Mouse (Mus musculus): Measurements from ENCODE around the gene Olfr1049. TPM values are rescaled to one million over a fixed set of nuclear protein-coding genes. Genes with fewer than 3 reads are reported as not detected.
"Not testable (repeated sequence)": the region's sequence is repeated elsewhere in the genome, so short reads cannot be mapped to it uniquely, and the experiment has no call there.

Olfr1049 gene
- total RNA-seq (2021) (not detected), polyA plus RNA-seq (2012; rRNA removed) (not detected in 2 replicates)
- long read RNA-seq: 0 reads

- DNase-seq: not testable (repeated sequence)
These were observed at the start of gene Olfr1049 for GRCm38 (mm10) chr2:86258228-86258627. TSS of gene Olfr1049 (minus strand) at chr2:86258328.

DNA sequence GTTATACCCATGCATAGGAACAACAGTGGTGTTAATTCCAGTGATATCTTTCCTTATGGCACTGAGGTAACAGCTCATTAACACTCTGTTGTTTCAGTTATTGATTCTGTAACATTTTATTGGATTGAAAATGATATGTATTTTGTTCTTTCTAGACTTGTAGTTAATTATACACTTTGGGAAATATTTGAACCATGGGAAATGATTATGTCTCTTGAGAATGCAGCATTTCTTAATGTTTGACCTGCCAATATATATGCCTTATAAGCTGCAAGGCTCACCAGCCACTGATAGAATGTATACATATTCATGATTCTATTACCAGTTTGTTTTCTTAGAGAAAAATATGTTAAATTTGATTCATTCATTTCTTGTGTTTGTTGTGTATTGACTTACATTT, 34.0 kb upstream of the Olfr1049 start, which contains the start of gene Olfr1052:
TSS of gene Olfr1052 (plus strand) at position 301 of the 400 bp plus-strand sequence.
- no peak for DNase-seq

DNA sequence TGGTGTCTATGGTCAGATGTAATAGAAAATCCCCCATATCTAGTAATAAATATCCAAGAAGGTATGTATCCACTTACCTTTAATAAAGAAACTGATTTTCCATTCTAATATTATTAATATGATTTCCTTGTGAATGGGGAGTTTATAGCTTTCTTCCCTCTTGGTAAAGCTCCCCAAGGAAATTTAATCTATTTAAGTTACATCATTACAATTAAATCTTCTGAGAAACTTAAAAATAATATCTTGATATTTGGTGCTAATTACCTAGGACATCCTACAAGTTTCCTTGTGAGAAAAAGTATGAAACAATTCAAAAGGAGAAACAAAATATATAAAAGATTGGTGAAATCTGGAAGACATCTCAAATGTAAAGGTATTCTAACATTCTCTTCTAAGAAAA, 20.9 kb upstream of the Olfr1049 start, which contains the start of gene Olfr1051:
TSS of gene Olfr1051 (minus strand) at position 101 of the 400 bp plus-strand sequence.
- not testable (repeated sequence) for DNase-seq

GRCm38 (mm10) chr2:86240189-86240588, 17.9 kb downstream of the Olfr1049 start, which contains the start of gene Olfr1048:
TSS of gene Olfr1048 (minus strand) at chr2:86240289.
- no peak for DNase-seq

DNA sequence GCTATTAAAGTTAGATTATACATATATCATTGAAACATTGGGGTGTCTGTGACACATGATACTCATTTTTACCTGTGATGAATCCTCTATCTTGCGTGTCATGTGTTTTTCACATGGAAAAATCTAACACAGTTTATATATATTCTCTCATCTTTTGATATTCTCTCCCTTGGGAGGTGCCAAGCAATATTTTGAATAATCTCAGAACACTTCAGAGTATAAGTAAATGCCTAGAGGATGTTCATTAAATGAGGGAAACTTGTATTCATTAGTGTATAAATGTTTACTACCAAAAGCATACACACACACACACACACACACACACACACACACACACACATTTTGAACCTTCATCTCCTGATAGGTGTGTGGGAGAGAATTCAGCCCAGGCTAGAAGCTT, 26.8 kb downstream of the Olfr1049 start, which contains the start of gene Olfr1047:
TSS of gene Olfr1047 (minus strand) at position 101 of the 400 bp plus-strand sequence.
- DNase-seq: no peak

DNA sequence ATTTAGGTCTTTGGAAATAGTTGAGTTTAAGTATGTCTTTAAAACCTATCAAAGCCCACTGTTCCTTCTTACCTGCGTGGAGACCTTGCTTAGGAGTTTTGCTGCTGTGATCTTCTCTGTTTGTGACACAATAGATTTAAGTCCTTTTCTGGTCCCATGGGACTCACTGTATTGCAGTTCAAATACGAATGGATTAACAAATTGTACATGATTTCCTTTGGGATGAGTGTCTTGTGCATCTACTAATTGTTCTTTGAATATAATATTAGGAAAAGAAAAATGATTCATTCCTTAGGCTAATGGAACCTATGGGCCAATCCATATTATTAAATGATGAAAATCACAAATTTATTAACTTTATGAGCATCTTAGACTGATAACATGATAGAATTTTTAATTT, 38.9 kb downstream of the Olfr1049 start, which contains the start of gene Olfr1046:
TSS of gene Olfr1046 (minus strand) at position 101 of the 400 bp plus-strand sequence.
- no peak for DNase-seq

Other genes with a start within 250 kb of the Olfr1049 start
- 1 to 10 TPM; 3.4 to 4.4 TPM for gene Olfr1033, start 237.7 kb downstream of the Olfr1049 start, total RNA-seq (2021)
- 0.19 and 0.42 TPM in 2 replicates for gene Olfr1033, start 237.7 kb downstream of the Olfr1049 start, polyA plus RNA-seq (2012; rRNA removed)
- gene Olfr1034, start 212.5 kb downstream of the Olfr1049 start, total RNA-seq (2021): under 1 TPM; 0.10 to 0.52 TPM
- 0.07 TPM in 2 replicates for gene Olfr1034, start 212.5 kb downstream of the Olfr1049 start, polyA plus RNA-seq (2012; rRNA removed)
- not detected for gene Olfr1036, start 184.3 kb downstream of the Olfr1049 start, total RNA-seq (2021)
- not detected in 2 replicates for gene Olfr1036, start 184.3 kb downstream of the Olfr1049 start, polyA plus RNA-seq (2012; rRNA removed)
- not detected for gene Olfr1037, start 170.9 kb downstream of the Olfr1049 start, total RNA-seq (2021)
- not detected in 2 replicates for gene Olfr1037, start 170.9 kb downstream of the Olfr1049 start, polyA plus RNA-seq (2012; rRNA removed)
- gene Olfr1039, start 122.4 kb downstream of the Olfr1049 start, total RNA-seq (2021): not detected
- not detected in 2 replicates for gene Olfr1039, start 122.4 kb downstream of the Olfr1049 start, polyA plus RNA-seq (2012; rRNA removed)
- gene Olfr1040, start 111.6 kb downstream of the Olfr1049 start, total RNA-seq (2021): not detected
- not detected in 2 replicates for gene Olfr1040, start 111.6 kb downstream of the Olfr1049 start, polyA plus RNA-seq (2012; rRNA removed)
- not detected for gene Olfr1042, start 96.5 kb downstream of the Olfr1049 start, total RNA-seq (2021)
- gene Olfr1042, start 96.5 kb downstream of the Olfr1049 start, polyA plus RNA-seq (2012; rRNA removed): not detected in 2 replicates
- not detected for gene Olfr1043, start 90.8 kb downstream of the Olfr1049 start, total RNA-seq (2021)
- not detected in 2 replicates for gene Olfr1043, start 90.8 kb downstream of the Olfr1049 start, polyA plus RNA-seq (2012; rRNA removed)
- not detected for gene Olfr1044, start 80.5 kb downstream of the Olfr1049 start, total RNA-seq (2021)
- gene Olfr1044, start 80.5 kb downstream of the Olfr1049 start, polyA plus RNA-seq (2012; rRNA removed): not detected in 2 replicates
- gene Olfr52, start 72.6 kb downstream of the Olfr1049 start, total RNA-seq (2021): not detected
- gene Olfr52, start 72.6 kb downstream of the Olfr1049 start, polyA plus RNA-seq (2012; rRNA removed): not detected in 2 replicates
- gene Olfr1045, start 55.3 kb downstream of the Olfr1049 start, total RNA-seq (2021): not detected
- gene Olfr1045, start 55.3 kb downstream of the Olfr1049 start, polyA plus RNA-seq (2012; rRNA removed): not detected in 2 replicates
- gene Olfr1046, start 39.0 kb downstream of the Olfr1049 start, total RNA-seq (2021): not detected
- not detected in 2 replicates for gene Olfr1046, start 39.0 kb downstream of the Olfr1049 start, polyA plus RNA-seq (2012; rRNA removed)
- not detected for gene Olfr1047, start 26.9 kb downstream of the Olfr1049 start, total RNA-seq (2021)
- not detected in 2 replicates for gene Olfr1047, start 26.9 kb downstream of the Olfr1049 start, polyA plus RNA-seq (2012; rRNA removed)
- not detected for gene Olfr1048, start 18.0 kb downstream of the Olfr1049 start, total RNA-seq (2021)
- not detected in 2 replicates for gene Olfr1048, start 18.0 kb downstream of the Olfr1049 start, polyA plus RNA-seq (2012; rRNA removed)
- not detected for gene Olfr1051, start 20.8 kb upstream of the Olfr1049 start, total RNA-seq (2021)
- not detected in 2 replicates for gene Olfr1051, start 20.8 kb upstream of the Olfr1049 start, polyA plus RNA-seq (2012; rRNA removed)
- not detected for gene Olfr1052, start 34.1 kb upstream of the Olfr1049 start, total RNA-seq (2021)
- not detected in 2 replicates for gene Olfr1052, start 34.1 kb upstream of the Olfr1049 start, polyA plus RNA-seq (2012; rRNA removed)
- not detected for gene Olfr1053, start 57.0 kb upstream of the Olfr1049 start, total RNA-seq (2021)
- not detected in 2 replicates for gene Olfr1053, start 57.0 kb upstream of the Olfr1049 start, polyA plus RNA-seq (2012; rRNA removed)
- not detected for gene Olfr1054, start 77.1 kb upstream of the Olfr1049 start, total RNA-seq (2021)
- gene Olfr1054, start 77.1 kb upstream of the Olfr1049 start, polyA plus RNA-seq (2012; rRNA removed): not detected in 2 replicates
- not detected for gene Olfr1055, start 92.0 kb upstream of the Olfr1049 start, total RNA-seq (2021)
- not detected in 2 replicates for gene Olfr1055, start 92.0 kb upstream of the Olfr1049 start, polyA plus RNA-seq (2012; rRNA removed)
- gene Olfr1056, start 104.1 kb upstream of the Olfr1049 start, total RNA-seq (2021): not detected
- not detected in 2 replicates for gene Olfr1056, start 104.1 kb upstream of the Olfr1049 start, polyA plus RNA-seq (2012; rRNA removed)
- not detected for gene Olfr1057, start 120.1 kb upstream of the Olfr1049 start, total RNA-seq (2021)
- not detected in 2 replicates for gene Olfr1057, start 120.1 kb upstream of the Olfr1049 start, polyA plus RNA-seq (2012; rRNA removed)
- gene Olfr1058, start 130.2 kb upstream of the Olfr1049 start, total RNA-seq (2021): not detected
- not detected in 2 replicates for gene Olfr1058, start 130.2 kb upstream of the Olfr1049 start, polyA plus RNA-seq (2012; rRNA removed)
- gene Olfr1061, start 155.7 kb upstream of the Olfr1049 start, total RNA-seq (2021): not detected
- not detected in 2 replicates for gene Olfr1061, start 155.7 kb upstream of the Olfr1049 start, polyA plus RNA-seq (2012; rRNA removed)
- not detected for gene Olfr1062, start 168.4 kb upstream of the Olfr1049 start, total RNA-seq (2021)
- gene Olfr1062, start 168.4 kb upstream of the Olfr1049 start, polyA plus RNA-seq (2012; rRNA removed): not detected in 2 replicates
- gene Olfr1065, start 192.3 kb upstream of the Olfr1049 start, total RNA-seq (2021): not detected
- gene Olfr1065, start 192.3 kb upstream of the Olfr1049 start, polyA plus RNA-seq (2012; rRNA removed): not detected in 2 replicates
- not detected for gene Olfr1066, start 197.9 kb upstream of the Olfr1049 start, total RNA-seq (2021)
- gene Olfr1066, start 197.9 kb upstream of the Olfr1049 start, polyA plus RNA-seq (2012; rRNA removed): not detected in 2 replicates
- not detected for gene Olfr228, start 229.1 kb upstream of the Olfr1049 start, total RNA-seq (2021)
- gene Olfr228, start 229.1 kb upstream of the Olfr1049 start, polyA plus RNA-seq (2012; rRNA removed): not detected in 2 replicates

All from adrenal gland, adult 2 months (tissue).